Mouse (Mus musculus) spleen, adult 2 months (tissue): ENCODE measurements around the gene Olfr992.

Experiments
- CTCF ChIP-seq: fragments of 200-500 bp; IDR thresholded peaks from 2 replicates; pipeline ENCODE4 v1.5.1; 2011; ENCODE audit warnings: mild to moderate bottlenecking, inconsistent platforms; ENCODE audit not compliant: insufficient read depth, insufficient read length, insufficient replicate concordance; ENCODE audit errors: extremely low read depth
- POLR2A ChIP-seq: fragments of 200-500 bp; IDR thresholded peaks from 2 replicates; pipeline ENCODE4 v1.6.1; 2011; ENCODE audit warnings: low read depth, low read length, inconsistent platforms

- TF ChIP-seq CTCF (no peak), POLR2A (no peak)
Observed at GRCm38 (mm10) chr2:85436351-85436750, 27.1 kb upstream of the Olfr992 start, which contains the start of gene Olfr994.
